Mouse (Mus musculus): Measurements from ENCODE around the gene Nab1. TPM values are rescaled to one million over a fixed set of nuclear protein-coding genes. Genes with fewer than 3 reads are reported as not detected.
"Not testable (repeated sequence)": the region's sequence is repeated elsewhere in the genome, so short reads cannot be mapped to it uniquely, and the experiment has no call there.

The Nab1 gene
- 4.8 and 5.4 TPM in 2 replicates for polyA plus RNA-seq (2015; fragmentation: Nextera tagmentation; extraction: Ambion mirVana)

DNA sequence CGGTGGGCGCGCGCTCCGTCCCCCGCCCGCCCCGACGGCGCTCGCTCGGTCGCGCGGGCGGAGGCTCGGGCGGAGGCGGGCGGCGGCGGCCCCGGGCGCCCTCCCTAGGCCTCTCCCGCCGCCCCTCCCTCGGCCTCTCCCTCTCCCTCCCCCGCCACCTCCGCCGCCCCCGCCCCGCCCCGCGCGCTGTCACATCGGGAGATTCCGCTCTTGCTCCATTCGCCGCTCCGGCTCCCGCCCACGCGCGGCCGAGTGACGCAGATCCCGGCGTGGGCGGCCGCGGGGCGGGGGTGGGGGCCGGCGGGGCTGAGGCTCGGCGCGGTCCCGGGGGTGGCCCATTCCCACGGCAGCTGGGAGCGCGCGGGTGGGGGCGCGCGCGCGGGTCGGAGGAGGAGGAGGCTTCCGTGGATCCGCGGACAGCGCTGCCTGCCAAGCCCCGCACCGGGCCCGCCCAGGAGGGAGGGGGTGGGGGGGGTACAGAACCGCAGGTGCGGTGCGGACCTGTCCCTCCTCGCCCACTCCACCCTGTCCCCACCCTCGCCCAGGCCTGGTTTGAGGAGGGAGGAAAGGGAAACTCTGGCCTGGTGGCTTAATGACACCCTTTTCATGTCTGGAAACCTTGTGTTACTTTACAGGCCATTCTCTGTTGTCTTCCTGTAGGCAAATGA, at the start of gene Nab1:
Gene Nab1, minus strand, starts transcription at position 366 of the 668 bp plus-strand sequence.
- WGBS: 0% methylated on average over 7 of the region's 80 CpGs
- Histone ChIP-seq H3K27ac (ENCODE audit: low read length) (peak within 1 kb of the TSS; percentile 71), H3K27me3 (ENCODE audit: control insufficient read depth, insufficient read depth, low read depth, low read length) (no peaks in the 10 kb centered on the region), H3K9me3 (replicated peaks; ENCODE audit: control insufficient read depth, low read length, poor library complexity, severe bottlenecking) (no peaks in the 10 kb centered on the region), H3K4me3 (ENCODE audit: low read depth, low read length) (peak within 1 kb of the TSS; percentile 66), H3K9ac (ENCODE audit: low read depth, low read length) (peak within 1 kb of the TSS; percentile 84), H3K4me2 (ENCODE audit: low read length) (peak within 1 kb of the TSS; percentile 66), H3K36me3 (ENCODE audit: control insufficient read depth, insufficient read depth, low read length) (no peaks in the 10 kb centered on the region), H3K4me1 (ENCODE audit: control insufficient read depth, insufficient read depth, low read length) (peaks cover 2% of the 10 kb centered on the region)
- peak; percentile 90 for ATAC-seq

DNA sequence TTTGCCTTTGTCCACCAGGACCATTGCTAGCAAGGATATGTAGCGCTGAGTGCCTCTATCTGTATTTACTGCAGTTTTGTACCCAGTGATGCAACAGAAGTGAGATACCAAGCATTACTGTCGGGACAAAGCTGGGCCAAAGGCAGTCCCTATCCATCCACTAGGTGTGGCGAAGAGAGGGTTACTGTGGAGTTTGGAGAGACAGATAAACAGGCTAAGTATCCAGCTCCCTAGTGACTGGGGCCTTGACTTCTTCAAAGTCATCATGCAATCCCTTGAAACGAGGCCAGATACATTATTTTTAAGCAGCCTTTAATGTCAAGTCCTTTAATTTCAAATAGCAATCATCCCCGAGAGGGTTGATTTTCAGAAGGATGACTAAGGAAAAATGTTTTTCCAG, 47.0 kb upstream of the Nab1 start:
- 0 out of 2 replicates have a peak, but pooled peaks cover 3% of the 10 kb centered on the region for H3K9me3 ChIP-seq (replicated peaks; ENCODE audit: control insufficient read depth, low read length, poor library complexity, severe bottlenecking)
- no peaks in the 10 kb centered on the region for H3K27me3 ChIP-seq (ENCODE audit: control insufficient read depth, insufficient read depth, low read depth, low read length)
- no peaks in the 10 kb centered on the region for H3K4me1 ChIP-seq (ENCODE audit: control insufficient read depth, insufficient read depth, low read length)
- no peak overlapping the region for H3K9ac ChIP-seq (ENCODE audit: low read depth, low read length)
- ATAC-seq: no peak
- no peak overlapping the region for H3K27ac ChIP-seq (ENCODE audit: low read length)
- H3K36me3 ChIP-seq (ENCODE audit: control insufficient read depth, insufficient read depth, low read length): no peaks in the 10 kb centered on the region
- H3K4me2 ChIP-seq (ENCODE audit: low read length): no peak overlapping the region
- H3K4me3 ChIP-seq (ENCODE audit: low read depth, low read length): no peak overlapping the region
- WGBS: 89% methylated on average over 5 of the region's 5 CpGs

DNA sequence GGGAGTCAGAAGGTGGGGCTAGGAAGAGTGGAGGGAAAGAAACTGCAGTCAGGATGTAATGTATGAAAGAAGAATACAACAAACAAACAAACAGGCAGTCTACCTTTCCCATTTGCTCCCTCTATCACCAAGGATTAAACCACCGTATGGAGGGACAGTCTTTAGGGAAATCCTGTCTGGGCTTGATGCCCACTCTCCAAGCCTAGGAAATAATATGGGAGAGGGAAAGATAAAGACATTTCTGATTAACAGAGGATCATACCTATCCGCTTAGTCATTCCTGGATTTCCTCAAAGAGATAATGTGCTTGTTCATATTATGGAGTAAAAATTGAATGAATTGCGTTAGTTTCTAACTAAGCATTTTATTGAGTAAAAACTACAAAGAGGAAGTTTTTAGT, 46.3 kb upstream of the Nab1 start:
- no peaks in the 10 kb centered on the region for H3K36me3 ChIP-seq (ENCODE audit: control insufficient read depth, insufficient read depth, low read length)
- WGBS: 82% methylated on average over 3 of the region's 3 CpGs
- H3K4me3 ChIP-seq (ENCODE audit: low read depth, low read length): no peak overlapping the region
- H3K9ac ChIP-seq (ENCODE audit: low read depth, low read length): no peak overlapping the region
- H3K27me3 ChIP-seq (ENCODE audit: control insufficient read depth, insufficient read depth, low read depth, low read length): no peaks in the 10 kb centered on the region
- no peak for ATAC-seq
- H3K4me2 ChIP-seq (ENCODE audit: low read length): no peak overlapping the region
- H3K9me3 ChIP-seq (replicated peaks; ENCODE audit: control insufficient read depth, low read length, poor library complexity, severe bottlenecking): 0 out of 2 replicates have a peak, but pooled peaks cover 3% of the 10 kb centered on the region
- no peaks in the 10 kb centered on the region for H3K4me1 ChIP-seq (ENCODE audit: control insufficient read depth, insufficient read depth, low read length)
- no peak overlapping the region for H3K27ac ChIP-seq (ENCODE audit: low read length)

DNA sequence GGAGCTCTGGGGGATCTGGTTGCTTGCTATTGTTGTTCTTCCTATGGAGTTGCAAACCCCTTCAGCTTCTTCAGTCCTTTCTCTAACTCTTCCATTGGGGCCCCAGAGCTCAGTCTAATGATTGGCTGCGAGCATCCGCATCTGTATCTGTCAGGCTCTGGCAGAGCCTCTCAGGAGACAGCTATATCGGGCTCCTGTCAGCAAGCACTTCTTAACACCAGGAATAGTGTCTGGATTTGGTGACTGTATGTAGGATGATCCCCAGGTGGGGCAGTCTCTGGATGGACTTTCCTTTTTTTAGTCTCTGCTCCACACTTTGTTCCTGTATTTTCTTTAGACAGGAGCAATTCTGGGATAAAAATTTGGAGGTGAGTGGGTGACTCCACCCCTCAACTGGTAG, 39.6 kb upstream of the Nab1 start:
- H3K9me3 ChIP-seq (replicated peaks; ENCODE audit: control insufficient read depth, low read length, poor library complexity, severe bottlenecking); H3K27ac ChIP-seq (ENCODE audit: low read length); H3K36me3 ChIP-seq (ENCODE audit: control insufficient read depth, insufficient read depth, low read length); H3K9ac ChIP-seq (ENCODE audit: low read depth, low read length); H3K4me2 ChIP-seq (ENCODE audit: low read length); H3K4me1 ChIP-seq (ENCODE audit: control insufficient read depth, insufficient read depth, low read length); ATAC-seq; H3K27me3 ChIP-seq (ENCODE audit: control insufficient read depth, insufficient read depth, low read depth, low read length); H3K4me3 ChIP-seq (ENCODE audit: low read depth, low read length): not testable (repeated sequence)
- 85% methylated on average over 3 of the region's 3 CpGs for WGBS

DNA sequence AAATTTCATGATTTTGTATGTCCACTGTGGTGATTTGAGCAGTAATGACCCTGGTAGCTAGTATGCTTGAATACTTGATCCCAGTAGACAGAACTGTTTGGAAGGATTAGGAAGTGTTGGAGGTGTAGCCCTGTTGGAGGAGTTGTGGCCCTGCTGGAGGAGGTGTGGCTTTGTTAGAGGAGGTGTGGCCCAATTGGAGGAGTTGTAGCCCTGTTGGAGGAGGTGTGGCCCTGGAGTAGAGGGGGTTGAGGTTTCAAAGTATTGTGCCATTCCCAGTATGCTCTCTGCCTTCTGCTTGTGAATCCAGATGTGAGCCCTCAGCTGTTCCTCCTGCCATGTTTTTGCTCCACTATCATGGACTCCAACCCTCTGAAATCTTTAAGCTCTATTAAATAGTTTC, 29.5 kb upstream of the Nab1 start:
- Histone ChIP-seq H3K27me3 (ENCODE audit: control insufficient read depth, insufficient read depth, low read depth, low read length) (no peaks in the 10 kb centered on the region), H3K9me3 (replicated peaks; ENCODE audit: control insufficient read depth, low read length, poor library complexity, severe bottlenecking) (no peaks in the 10 kb centered on the region), H3K4me2 (ENCODE audit: low read length) (no peak overlapping the region), H3K4me1 (ENCODE audit: control insufficient read depth, insufficient read depth, low read length) (no peaks in the 10 kb centered on the region), H3K9ac (ENCODE audit: low read depth, low read length) (no peak overlapping the region), H3K4me3 (ENCODE audit: low read depth, low read length) (no peak overlapping the region), H3K36me3 (ENCODE audit: control insufficient read depth, insufficient read depth, low read length) (no peaks in the 10 kb centered on the region), H3K27ac (ENCODE audit: low read length) (no peak overlapping the region)
- no peak for ATAC-seq

DNA sequence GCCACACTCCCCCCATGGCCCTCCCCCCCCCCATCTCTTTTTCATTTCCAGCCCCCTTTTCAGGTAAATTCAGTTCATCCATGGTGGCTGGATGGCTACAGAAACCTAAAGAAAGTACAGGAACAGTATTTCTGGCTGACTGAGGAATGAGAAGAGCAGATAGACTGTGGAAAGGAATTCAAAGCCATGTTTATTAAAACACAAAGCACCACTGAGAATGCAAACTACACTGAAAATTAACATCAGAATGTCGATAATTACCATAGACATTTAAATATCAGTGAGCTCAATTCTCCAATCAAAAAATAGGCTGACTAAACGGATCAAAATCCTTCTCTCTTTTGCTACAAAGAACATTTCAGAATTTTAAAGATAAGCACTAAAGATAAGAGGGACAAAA, 27.2 kb upstream of the Nab1 start:
- no peaks in the 10 kb centered on the region for H3K36me3 ChIP-seq (ENCODE audit: control insufficient read depth, insufficient read depth, low read length)
- H3K27me3 ChIP-seq (ENCODE audit: control insufficient read depth, insufficient read depth, low read depth, low read length): no peaks in the 10 kb centered on the region
- H3K9me3 ChIP-seq (replicated peaks; ENCODE audit: control insufficient read depth, low read length, poor library complexity, severe bottlenecking): no peaks in the 10 kb centered on the region
- WGBS: 37% methylated on average over 2 of the region's 2 CpGs
- no peak overlapping the region for H3K4me3 ChIP-seq (ENCODE audit: low read depth, low read length)
- H3K4me1 ChIP-seq (ENCODE audit: control insufficient read depth, insufficient read depth, low read length): no peaks in the 10 kb centered on the region
- ATAC-seq: no peak
- no peak overlapping the region for H3K27ac ChIP-seq (ENCODE audit: low read length)
- no peak overlapping the region for H3K9ac ChIP-seq (ENCODE audit: low read depth, low read length)
- no peak overlapping the region for H3K4me2 ChIP-seq (ENCODE audit: low read length)

DNA sequence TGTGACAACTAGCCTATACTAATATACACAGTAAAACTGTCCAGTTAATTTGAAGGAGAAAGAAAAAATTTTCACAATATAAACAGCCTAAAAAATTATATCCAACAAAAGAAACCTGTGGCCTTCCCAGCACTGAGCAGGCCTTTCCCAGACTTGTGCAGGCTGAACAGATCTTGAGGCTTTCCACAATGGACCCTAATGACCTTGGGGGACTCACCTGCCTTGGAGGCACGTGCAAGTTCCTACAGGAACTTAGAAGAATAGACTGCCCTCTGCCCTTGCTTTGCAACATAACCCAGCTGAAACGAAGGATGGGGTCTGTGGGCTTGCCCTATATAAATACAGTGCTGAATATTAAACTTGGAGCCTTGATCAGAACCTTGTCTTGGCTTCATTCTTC, 26.8 kb upstream of the Nab1 start:
- H3K9me3 ChIP-seq (replicated peaks; ENCODE audit: control insufficient read depth, low read length, poor library complexity, severe bottlenecking): no peaks in the 10 kb centered on the region
- H3K4me2 ChIP-seq (ENCODE audit: low read length): no peak overlapping the region
- H3K36me3 ChIP-seq (ENCODE audit: control insufficient read depth, insufficient read depth, low read length): no peaks in the 10 kb centered on the region
- ATAC-seq: no peak
- no peaks in the 10 kb centered on the region for H3K4me1 ChIP-seq (ENCODE audit: control insufficient read depth, insufficient read depth, low read length)
- no peak overlapping the region for H3K27ac ChIP-seq (ENCODE audit: low read length)
- H3K4me3 ChIP-seq (ENCODE audit: low read depth, low read length): no peak overlapping the region
- H3K27me3 ChIP-seq (ENCODE audit: control insufficient read depth, insufficient read depth, low read depth, low read length): no peaks in the 10 kb centered on the region
- H3K9ac ChIP-seq (ENCODE audit: low read depth, low read length): no peak overlapping the region
- WGBS: 72% methylated on average over 2 of the region's 2 CpGs

DNA sequence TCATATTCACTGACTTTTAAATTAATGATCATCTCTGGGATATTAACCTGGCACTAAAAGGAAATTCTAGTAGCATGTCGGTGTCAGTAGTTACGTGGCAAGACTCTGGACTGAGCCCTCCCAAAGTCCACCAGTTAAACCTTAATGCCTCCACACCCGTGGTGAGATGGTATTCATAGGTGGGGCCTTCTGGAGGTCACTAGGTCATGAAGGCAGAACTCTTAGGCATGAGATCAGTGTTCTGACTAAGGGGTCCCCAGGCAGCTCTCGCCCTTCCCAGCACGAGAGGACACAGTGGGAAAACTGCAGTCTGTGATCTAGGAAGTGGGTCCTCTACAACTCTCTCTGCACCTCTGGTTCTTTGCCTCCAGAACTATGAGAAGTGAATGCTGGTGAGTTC, 24.2 kb upstream of the Nab1 start:
- Histone ChIP-seq H3K27me3 (ENCODE audit: control insufficient read depth, insufficient read depth, low read depth, low read length) (no peaks in the 10 kb centered on the region), H3K4me2 (ENCODE audit: low read length) (no peak overlapping the region), H3K36me3 (ENCODE audit: control insufficient read depth, insufficient read depth, low read length) (no peaks in the 10 kb centered on the region), H3K4me1 (ENCODE audit: control insufficient read depth, insufficient read depth, low read length) (no peaks in the 10 kb centered on the region), H3K4me3 (ENCODE audit: low read depth, low read length) (no peak overlapping the region), H3K27ac (ENCODE audit: low read length) (no peak overlapping the region), H3K9ac (ENCODE audit: low read depth, low read length) (no peak overlapping the region), H3K9me3 (replicated peaks; ENCODE audit: control insufficient read depth, low read length, poor library complexity, severe bottlenecking) (no peaks in the 10 kb centered on the region)
- 81% methylated on average over 5 of the region's 5 CpGs for WGBS
- ATAC-seq: no peak

DNA sequence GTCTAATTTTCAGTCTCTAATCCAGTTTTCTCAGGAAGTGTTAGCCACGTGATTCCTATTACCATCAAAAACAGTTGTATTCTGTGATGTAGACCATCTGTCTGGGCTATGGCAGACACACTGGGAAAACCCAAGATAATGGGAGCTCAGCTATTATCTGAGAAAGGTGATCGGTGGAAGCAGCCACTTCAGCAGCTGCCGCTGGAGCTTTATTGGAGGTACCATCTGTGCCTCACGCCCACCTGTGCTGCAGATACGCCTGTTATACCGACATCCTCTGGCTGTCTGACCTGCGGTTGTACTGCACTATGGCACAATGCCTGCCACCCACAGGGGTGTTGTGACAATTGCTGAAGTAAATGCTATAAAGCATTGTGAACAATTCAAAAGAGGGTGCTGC, 23.7 kb upstream of the Nab1 start:
- no peaks in the 10 kb centered on the region for H3K4me1 ChIP-seq (ENCODE audit: control insufficient read depth, insufficient read depth, low read length)
- no peak overlapping the region for H3K4me3 ChIP-seq (ENCODE audit: low read depth, low read length)
- no peaks in the 10 kb centered on the region for H3K9me3 ChIP-seq (replicated peaks; ENCODE audit: control insufficient read depth, low read length, poor library complexity, severe bottlenecking)
- peak; percentile 67; the same call in 1 of the 2 replicates for ATAC-seq
- 37% methylated on average over 7 of the region's 7 CpGs for WGBS
- no peak overlapping the region for H3K9ac ChIP-seq (ENCODE audit: low read depth, low read length)
- H3K36me3 ChIP-seq (ENCODE audit: control insufficient read depth, insufficient read depth, low read length): no peaks in the 10 kb centered on the region
- no peaks in the 10 kb centered on the region for H3K27me3 ChIP-seq (ENCODE audit: control insufficient read depth, insufficient read depth, low read depth, low read length)
- no peak overlapping the region for H3K27ac ChIP-seq (ENCODE audit: low read length)
- no peak overlapping the region for H3K4me2 ChIP-seq (ENCODE audit: low read length)
